Mouse (Mus musculus) heart, adult 2 months (tissue): ENCODE data around the gene Med13l. TPM values are rescaled to one million over a fixed set of nuclear protein-coding genes. Genes with fewer than 3 reads are reported as not detected.

ENCODE experiments used
- DNase-seq, 2 experiments: peaks; one replicate each; pipeline ENCODE4 v3.0.0; 2021
- H3K27ac ChIP-seq: fragments of 200-600 bp; 2 replicates; pipeline ENCODE4 v1.8.1; 2022
- H3K27me3 ChIP-seq: fragments of 200-500 bp; 2 replicates; pipeline ENCODE4 v1.6.1; 2012; ENCODE audit warnings: mild to moderate bottlenecking, low read length, inconsistent platforms, mixed read lengths; ENCODE audit not compliant: control insufficient read depth, insufficient read depth
- H3K36me3 ChIP-seq: fragments of 200-500 bp; 2 replicates; pipeline ENCODE4 v1.6.1; 2012; ENCODE audit warnings: low read length, inconsistent platforms; ENCODE audit not compliant: control insufficient read depth, insufficient read depth
- H3K4me1 ChIP-seq: fragments of 200-500 bp; 2 replicates; pipeline ENCODE4 v1.6.1; 2011; ENCODE audit warnings: low read length; ENCODE audit not compliant: control insufficient read depth, insufficient read depth
- H3K4me3 ChIP-seq: fragments of 200-600 bp; 2 replicates; pipeline ENCODE4 v1.8.1; 2022
- H3K79me2 ChIP-seq: fragments of 200-500 bp; replicated peaks from 2 replicates; pipeline ENCODE4 v1.6.1; 2012; ENCODE audit warnings: mild to moderate bottlenecking, inconsistent platforms, low read length, moderate library complexity, mixed read lengths; ENCODE audit not compliant: control insufficient read depth, insufficient read depth
- H3K9ac ChIP-seq: fragments of 200-500 bp; 2 replicates; pipeline ENCODE4 v1.6.1; 2012; ENCODE audit warnings: low read depth, mild to moderate bottlenecking, control low read depth, inconsistent platforms, low read length, mixed read lengths
- CTCF ChIP-seq: fragments of 200-600 bp; IDR thresholded peaks from 2 replicates; pipeline ENCODE4 v1.8.1; 2022; ENCODE audit warnings: antibody characterized with exemption, mild to moderate bottlenecking, moderate library complexity
- EP300 ChIP-seq: fragments of 200-500 bp; IDR thresholded peaks from 2 replicates; pipeline ENCODE4 v1.6.1; 2011; ENCODE audit warnings: low read depth, low read length, control low read depth; ENCODE audit not compliant: insufficient read depth
- POLR2A ChIP-seq: fragments of 200-500 bp; IDR thresholded peaks from 2 replicates; pipeline ENCODE4 v1.6.1; 2011; ENCODE audit warnings: mild to moderate bottlenecking, low read depth, low read length, control low read depth; ENCODE audit not compliant: insufficient read depth
- WGBS: fragments of 180-500 bp; shearing (Covaris S2); methylation state at CpG from one replicate; pipeline ENCODE4 v1.1.7; 2018; 5-methylcytosine and 5-hydroxymethylcytosine counted together
- intact Hi-C: fragments of 180-260 bp; cut with DNase I; formaldehyde crosslinking; loops from one replicate; pipeline ENCODE4 v1.15.1; 2025
- polyA plus RNA-seq: library from polyadenylated mRNA; depleted of rRNA; stranded (reverse); fragments of >200 nt; gene quantifications from 2 replicates; pipeline ENCODE4 v1.2.3, GENCODE M21; 2012
- total RNA-seq, 2 experiments: library from RNA; stranded (reverse); gene quantifications; 2 replicates each; pipeline ENCODE4 v1.2.3; 2021

Med13l gene
- total and polyA plus RNA-seq, 3 experiments: 11.0 to 30.8 (median 29.9) TPM

GRCm38 (mm10) chr5:118575909-118576308 is 15.4 kb downstream of the Med13l start:
- no peak for TF ChIP-seq POLR2A
- TF ChIP-seq EP300: no peak
- no peak for TF ChIP-seq CTCF
- Histone ChIP-seq H3K9ac (no peak overlapping the region), H3K4me3 (no peak overlapping the region), H3K27ac (no peak overlapping the region), H3K27me3 (no peaks in the 10 kb centered on the region), H3K4me1 (peaks cover 14% of the 10 kb centered on the region), H3K79me2 (peaks cover 9% of the 10 kb centered on the region), H3K36me3 (no peaks in the 10 kb centered on the region)
- no peak for DNase-seq
- intact Hi-C loops: no loop called here
- WGBS: 79% methylated on average over 6 of the region's 6 CpGs

DNA sequence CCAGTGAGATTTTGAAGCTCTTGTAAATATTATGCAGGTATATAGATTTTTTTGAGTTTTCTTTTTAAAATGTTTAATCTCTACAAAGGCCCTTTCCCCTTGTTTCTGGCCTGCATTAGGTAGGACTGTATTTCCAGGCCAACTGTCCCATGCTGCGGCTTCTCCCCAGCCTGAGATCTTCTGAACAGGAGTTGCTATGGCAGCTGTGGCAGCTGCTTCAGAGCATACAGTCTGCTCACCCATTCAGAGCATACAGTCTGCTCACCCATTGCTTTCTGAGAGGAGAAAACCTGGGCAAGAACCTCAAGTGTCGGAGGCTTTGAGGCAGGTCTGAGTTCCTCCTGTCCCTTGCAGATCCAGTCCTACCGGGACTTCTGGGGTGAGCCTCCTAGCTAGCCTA is 16.3 kb downstream of the Med13l start:
- Histone ChIP-seq H3K27ac (no peak overlapping the region), H3K9ac (no peak overlapping the region), H3K4me3 (no peak overlapping the region), H3K27me3 (no peaks in the 10 kb centered on the region), H3K36me3 (no peaks in the 10 kb centered on the region), H3K4me1 (peaks cover 8% of the 10 kb centered on the region), H3K79me2 (peaks cover 7% of the 10 kb centered on the region)
- intact Hi-C loops: no loop called here
- DNase-seq: no peak
- 81% methylated on average over 3 of the region's 3 CpGs for WGBS
- TF ChIP-seq EP300: no peak
- TF ChIP-seq POLR2A: no peak
- TF ChIP-seq CTCF: no peak

- H3K27me3 ChIP-seq: no peaks in the 10 kb centered on the region
- no peak for DNase-seq
- H3K79me2 ChIP-seq: peaks cover 15% of the 10 kb centered on the region
- H3K9ac ChIP-seq: no peak overlapping the region
- H3K4me1 ChIP-seq: peaks cover 11% of the 10 kb centered on the region
- 81% methylated on average over 4 of the region's 4 CpGs for WGBS
- H3K36me3 ChIP-seq: no peaks in the 10 kb centered on the region
- TF ChIP-seq EP300 (no peak), CTCF (no peak), POLR2A (no peak)
- H3K27ac ChIP-seq: no peak overlapping the region
- H3K4me3 ChIP-seq: no peak overlapping the region
- intact Hi-C loops: no loop called here
Measured at GRCm38 (mm10) chr5:118585355-118585754, 24.9 kb downstream of the Med13l start.

DNA sequence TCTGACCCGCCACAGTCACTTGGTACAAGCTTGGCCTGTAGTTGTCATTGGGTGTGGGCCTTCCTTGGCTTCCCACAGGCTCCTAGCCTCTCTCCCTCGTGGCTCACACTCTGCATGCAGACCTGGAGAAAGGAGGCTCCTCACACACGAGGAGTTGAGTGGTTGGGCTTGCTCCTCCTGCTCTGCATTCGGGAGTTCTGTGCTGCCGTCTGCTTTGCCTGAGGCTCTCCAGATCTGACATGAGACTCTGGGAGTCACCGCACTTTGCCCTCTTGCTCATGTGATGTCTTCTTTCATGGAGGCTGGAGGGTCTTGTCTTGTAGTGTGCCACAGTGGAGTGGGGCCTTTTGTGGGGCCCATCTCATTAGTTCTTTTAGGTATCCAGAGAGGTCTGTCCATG is 26.1 kb downstream of the Med13l start:
- no peak for TF ChIP-seq CTCF
- TF ChIP-seq EP300: no peak
- TF ChIP-seq POLR2A: no peak
- Histone ChIP-seq H3K9ac (no peak overlapping the region), H3K4me3 (no peak overlapping the region), H3K36me3 (no peaks in the 10 kb centered on the region; the same call in 1 of the 2 replicates), H3K27me3 (no peaks in the 10 kb centered on the region), H3K79me2 (peaks cover 15% of the 10 kb centered on the region), H3K4me1 (peaks cover 19% of the 10 kb centered on the region), H3K27ac (no peak overlapping the region)
- intact Hi-C loops: no loop called here
- DNase-seq: no peak
- WGBS: 55% methylated on average over 6 of the region's 6 CpGs

GRCm38 (mm10) chr5:118588381-118588925 is 28.0 kb downstream of the Med13l start:
- H3K79me2 ChIP-seq: peaks cover 16% of the 10 kb centered on the region
- no peak overlapping the region for H3K4me3 ChIP-seq
- 69% methylated on average over 6 of the region's 6 CpGs for WGBS
- H3K9ac ChIP-seq: no peak overlapping the region
- H3K4me1 ChIP-seq: peaks cover 24% of the 10 kb centered on the region
- H3K27ac ChIP-seq: no peak overlapping the region
- DNase-seq: no peak
- intact Hi-C loops: no loop called here
- TF ChIP-seq CTCF (no peak), EP300 (no peak), POLR2A (no peak)
- H3K27me3 ChIP-seq: no peaks in the 10 kb centered on the region
- H3K36me3 ChIP-seq: no peaks in the 10 kb centered on the region; the same call in 1 of the 2 replicates

DNA sequence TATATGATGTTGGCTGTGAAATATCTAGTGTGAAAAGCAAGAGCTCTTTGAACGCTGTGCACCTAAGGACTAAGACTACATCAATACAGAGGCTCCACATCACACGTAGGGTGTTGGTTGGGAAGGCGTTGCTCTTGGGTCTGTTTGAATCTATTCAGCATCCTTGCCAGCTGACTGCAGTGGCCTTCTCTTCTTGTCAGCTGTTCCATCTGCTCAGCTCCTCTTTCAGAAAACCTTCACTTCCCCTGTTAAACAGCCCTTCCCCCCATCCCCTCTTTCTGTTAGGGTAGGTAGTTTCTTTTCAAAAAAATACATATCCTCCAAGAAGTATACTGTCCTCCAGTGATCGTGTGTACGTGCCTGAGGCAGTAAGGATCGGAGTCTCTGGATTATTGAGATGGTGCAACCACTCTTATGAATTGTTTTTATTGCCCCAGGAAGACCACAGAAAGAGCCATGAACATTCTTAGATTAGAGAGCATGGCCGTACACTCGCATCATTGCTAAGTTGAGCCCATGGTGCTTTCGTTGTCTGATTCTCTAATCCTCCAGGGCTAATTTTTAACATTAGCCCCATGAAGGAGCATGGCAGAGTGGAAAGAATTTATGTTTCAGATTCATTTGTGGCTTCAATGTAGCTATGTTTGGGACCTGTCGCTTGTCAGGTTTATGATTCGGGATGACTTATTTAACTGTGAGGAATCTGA is 28.9 kb downstream of the Med13l start:
- Histone ChIP-seq H3K4me1 (peaks cover 24% of the 10 kb centered on the region), H3K27ac (no peak overlapping the region), H3K9ac (no peak overlapping the region), H3K27me3 (no peaks in the 10 kb centered on the region), H3K79me2 (peaks cover 14% of the 10 kb centered on the region), H3K4me3 (no peak overlapping the region), H3K36me3 (no peaks in the 10 kb centered on the region; the same call in 1 of the 2 replicates)
- intact Hi-C loops: no loop called here
- DNase-seq: no peak
- 79% methylated on average over 11 of the region's 11 CpGs for WGBS
- TF ChIP-seq CTCF: no peak
- TF ChIP-seq EP300: no peak
- TF ChIP-seq POLR2A: no peak
